Mouse (Mus musculus) kidney, postnatal 0 days (tissue): ENCODE results near the gene Lin28b. TPM values are rescaled to one million over a fixed set of nuclear protein-coding genes. Genes with fewer than 3 reads are reported as not detected.

Experiments
- ATAC-seq: fragments of 200-750 bp; cut with Nextera tagmentation; replicated peaks from 2 replicates; pipeline ENCODE4 v1.8.0; 2017; ENCODE audit warnings: low read depth, moderate number of reproducible peaks, moderate TSS enrichment, moderate library complexity; ENCODE audit not compliant: low FRiP score
- DNase-seq: peaks from one replicate; pipeline ENCODE4 v3.0.0-alpha.2; 2016; ENCODE audit warnings: low spot score
- H3K27ac ChIP-seq: fragments of 300-500 bp; sonication (generic); 2 replicates; pipeline ENCODE4 v1.5.1; 2014; ENCODE audit warnings: mild to moderate bottlenecking
- H3K27me3 ChIP-seq: fragments of 300-500 bp; sonication (generic); 2 replicates; pipeline ENCODE4 v1.6.1; 2014; ENCODE audit warnings: low read length, mixed read lengths; ENCODE audit not compliant: insufficient read depth
- H3K36me3 ChIP-seq: fragments of 300-500 bp; sonication (generic); 2 replicates; pipeline ENCODE4 v1.6.1; 2014; ENCODE audit warnings: low read length, mixed read lengths; ENCODE audit not compliant: insufficient read depth
- H3K4me1 ChIP-seq: fragments of 300-500 bp; sonication (generic); replicated peaks from 2 replicates; pipeline ENCODE4 v1.6.1; 2014; ENCODE audit warnings: antibody characterized with exemption, low read length, mixed read lengths; ENCODE audit not compliant: insufficient read depth
- H3K4me2 ChIP-seq: fragments of 300-500 bp; sonication (generic); 2 replicates; pipeline ENCODE4 v1.6.1; 2014; ENCODE audit warnings: mild to moderate bottlenecking, low read length, moderate library complexity, mixed read lengths
- H3K4me3 ChIP-seq: fragments of 300-500 bp; sonication (generic); replicated peaks from 2 replicates; pipeline ENCODE4 v1.5.1; 2014; ENCODE audit warnings: low read depth, low read length
- H3K9ac ChIP-seq: fragments of 300-500 bp; sonication (generic); 2 replicates; pipeline ENCODE4 v1.6.1; 2014; ENCODE audit warnings: low read depth, low read length
- H3K9me3 ChIP-seq: fragments of 300-500 bp; sonication (generic); replicated peaks from 2 replicates; pipeline ENCODE4 v1.6.1; 2016; ENCODE audit warnings: low read length, inconsistent platforms, mixed read lengths
- CTCF ChIP-seq: IDR thresholded peaks from 2 replicates; pipeline ENCODE4 v1.5.1; 2016; ENCODE audit warnings: antibody characterized with exemption, low read depth, mild to moderate bottlenecking, moderate library complexity
- WGBS: fragments of 180-500 bp; shearing (Covaris S2); extraction: QIAGEN DNeasy Blood & Tissue Kit; methylation state at CpG from one replicate; pipeline ENCODE4 v1.1.7; 2014; 5-methylcytosine and 5-hydroxymethylcytosine counted together
- polyA plus RNA-seq: library from polyadenylated mRNA; unstranded; fragments of >200 nt; fragmentation: Nextera tagmentation; extraction: Ambion mirVana; gene quantifications from 2 replicates; pipeline ENCODE4 v1.2.1, GENCODE M21; 2015

Gene Lin28b
- polyA plus RNA-seq, 1 experiment from 2014 or later = 0.14 TPM

- peak; percentile 41 for DNase-seq
- 1% methylated on average over 86 of the region's 116 CpGs for WGBS
- H3K4me1 ChIP-seq = no peaks in the 10 kb centered on the region
Observed at GRCm38 (mm10) chr10:45335434-45336422, 150.5 kb downstream of the Lin28b start, which contains the start of gene Bves. Gene Bves (plus strand): TSS chr10:45335772.

GRCm38 (mm10) chr10:45334925-45335324, 151.3 kb downstream of the Lin28b start:
- Histone ChIP-seq H3K9ac (no peak overlapping the region), H3K4me1 (no peaks in the 10 kb centered on the region), H3K9me3 (no peaks in the 10 kb centered on the region), H3K27ac (no peak overlapping the region), H3K4me3 (peak overlapping the region; percentile 67; the same call in 1 of the 2 replicates), H3K27me3 (peaks cover 15% of the 10 kb centered on the region), H3K4me2 (peak overlapping the region; percentile 95), H3K36me3 (no peaks in the 10 kb centered on the region)
- ATAC-seq (no peak), DNase-seq (no peak)
- TF ChIP-seq CTCF = no peak
- WGBS = 24% methylated on average over 7 of the region's 7 CpGs

More at GRCm38 (mm10) chr10:45335434-45336422, 150.5 kb downstream of the Lin28b start, which contains the start of gene Bves:
- Histone ChIP-seq H3K36me3 (no peaks in the 10 kb centered on the region), H3K9ac (peak within 1 kb of the TSS; percentile 55; the same call in 1 of the 2 replicates), H3K9me3 (no peaks in the 10 kb centered on the region), H3K27ac (no peak within 1 kb of the TSS), H3K4me2 (peak within 1 kb of the TSS; percentile 95), H3K27me3 (peaks cover 15% of the 10 kb centered on the region), H3K4me3 (peak within 1 kb of the TSS; percentile 67)
- ATAC-seq = peak; percentile 65
- no peak; the same call in 1 of the 2 replicates for TF ChIP-seq CTCF

- H3K4me3 ChIP-seq = no peak overlapping the region
- H3K27me3 ChIP-seq = no peaks in the 10 kb centered on the region
- no peaks in the 10 kb centered on the region for H3K4me1 ChIP-seq
- ATAC-seq (no peak), DNase-seq (no peak)
- no peak overlapping the region for H3K4me2 ChIP-seq
- no peaks in the 10 kb centered on the region for H3K9me3 ChIP-seq
- no peak for TF ChIP-seq CTCF
- WGBS = 69% methylated on average over 7 of the region's 7 CpGs
- H3K27ac ChIP-seq = no peak overlapping the region
- H3K36me3 ChIP-seq = no peaks in the 10 kb centered on the region
- H3K9ac ChIP-seq = no peak overlapping the region
Observed at GRCm38 (mm10) chr10:45328196-45329000, 157.8 kb downstream of the Lin28b start.

Other genes with a start within 250 kb of the Lin28b start
- 0.91 and 0.93 TPM in 2 replicates for gene Bves, start 150.6 kb downstream of the Lin28b start, polyA plus RNA-seq
- gene Hace1, start 91.4 kb upstream of the Lin28b start, polyA plus RNA-seq = 11.8 and 12.4 TPM in 2 replicates